Mouse (Mus musculus): Measurements from ENCODE around the gene Npsr1. TPM values are rescaled to one million over a fixed set of nuclear protein-coding genes. Genes with fewer than 3 reads are reported as not detected.

Gene Npsr1
- total and polyA plus RNA-seq, 3 experiments, result 0.13 TPM; not detected in 1

DNA sequence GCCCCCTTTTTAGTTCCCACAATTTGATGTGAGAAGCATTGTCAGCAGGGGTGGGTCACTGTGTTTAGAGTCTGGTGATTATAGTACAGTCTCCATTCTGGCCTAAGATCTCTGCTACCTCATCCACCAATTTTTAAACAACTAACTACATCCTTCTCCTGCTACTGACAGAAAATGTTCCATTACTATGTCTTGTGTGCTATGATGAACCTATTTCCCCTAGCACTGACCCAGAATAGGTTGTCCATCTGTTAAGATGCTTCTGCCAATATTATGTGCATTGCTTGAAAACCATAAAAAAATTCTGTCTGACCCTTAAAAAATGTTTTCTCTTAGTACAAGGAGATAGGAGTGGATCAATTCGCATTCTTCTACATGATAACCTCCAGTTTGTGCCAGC, 72.9 kb downstream of the Npsr1 start:
- dilution Hi-C loops (cut with MboI; ENCODE audit: extremely low pct_ligation_motif_present, extremely low pct_unique_long_range_greater_than_20kb, low sequenced_read_pairs) (no loop called here), in situ Hi-C loops (cut with MboI; ENCODE audit: low pct_ligation_motif_present, low pct_unique_long_range_greater_than_20kb, low sequenced_read_pairs) (no loop called here)
- no peaks in the 10 kb centered on the region for H3K4me1 ChIP-seq (ENCODE audit: control insufficient read depth in 1 of 2, insufficient read depth in 2 of 2)
- no peak overlapping the region for H3K9ac ChIP-seq (ENCODE audit: insufficient read depth, low read depth)
- no peak overlapping the region for H3K27ac ChIP-seq (ENCODE audit: insufficient read depth, low read depth)
- no peaks in the 10 kb centered on the region for H3K79me2 ChIP-seq (replicated peaks; ENCODE audit: control insufficient read depth, extremely low read depth, insufficient read depth, poor library complexity, severe bottlenecking)
- no peaks in the 10 kb centered on the region for H3K9me3 ChIP-seq (replicated peaks; ENCODE audit: low read length)
- DNase-seq (ENCODE audit: extremely low read depth), result no peak
- no peak overlapping the region for H3K4me3 ChIP-seq (replicated peaks in 1 of 3; ENCODE audit: low read depth in 2 of 3, low read length in 2 of 3, poor library complexity in 1 of 3)
- no peaks in the 10 kb centered on the region for H3K36me3 ChIP-seq (replicated peaks in 1 of 2; ENCODE audit: control insufficient read depth in 1 of 2, insufficient read depth in 1 of 2, low read length in 1 of 2)
- H3K27me3 ChIP-seq (replicated peaks), result no peaks in the 10 kb centered on the region
- TF ChIP-seq POLR2AphosphoS2 (IDR thresholded peaks at IDR 0.05; ENCODE audit: low read depth, low read length) (no peak), EP300 (IDR thresholded peaks at IDR 0.05; ENCODE audit: low read length) (no peak), MYC (IDR thresholded peaks at IDR 0.05; ENCODE audit: low read depth, low read length) (no peak), MEF2A (IDR thresholded peaks at IDR 0.05; ENCODE audit: borderline replicate concordance, low read depth, low read length) (no peak), BHLHE40 (IDR thresholded peaks at IDR 0.05; ENCODE audit: low read depth, low read length) (no peak), RAD21 (IDR thresholded peaks at IDR 0.05; ENCODE audit: low read depth, low read length) (no peak), SIN3A (IDR thresholded peaks at IDR 0.05; ENCODE audit: low read length) (no peak), GABPA (IDR thresholded peaks at IDR 0.05; ENCODE audit: insufficient replicate concordance, low read depth, low read length) (no peak), CTCF (conservative IDR thresholded peaks at IDR 0.05 in 1 of 2, IDR thresholded peaks at IDR 0.05 in 1 of 2; ENCODE audit: low read depth in 2 of 2, low read length in 2 of 2) (no peak), ELF1 (IDR thresholded peaks at IDR 0.05; ENCODE audit: low read depth, low read length) (no peak), IRF4 (IDR thresholded peaks at IDR 0.05; ENCODE audit: low read depth, low read length) (no peak), ZC3H11A (IDR thresholded peaks at IDR 0.05; ENCODE audit: low read depth, low read length) (no peak), TCF12 (IDR thresholded peaks at IDR 0.05; ENCODE audit: low read depth, low read length) (no peak), HCFC1 (IDR thresholded peaks at IDR 0.05; ENCODE audit: low read depth, low read length) (no peak), NELFE (IDR thresholded peaks at IDR 0.05; ENCODE audit: low read depth, low read length) (no peak)
- H3K4me2 ChIP-seq (ENCODE audit: insufficient read depth, low read depth, poor library complexity, severe bottlenecking), result no peak overlapping the region

- no peak overlapping the region for H3K27ac ChIP-seq (ENCODE audit: insufficient read depth, low read depth)
- no peak for DNase-seq (ENCODE audit: extremely low read depth)
- H3K79me2 ChIP-seq (replicated peaks; ENCODE audit: control insufficient read depth, extremely low read depth, insufficient read depth, poor library complexity, severe bottlenecking), result no peaks in the 10 kb centered on the region
- in situ Hi-C loops (cut with MboI; ENCODE audit: low pct_ligation_motif_present, low pct_unique_long_range_greater_than_20kb, low sequenced_read_pairs) (no loop called here), dilution Hi-C loops (cut with MboI; ENCODE audit: extremely low pct_ligation_motif_present, extremely low pct_unique_long_range_greater_than_20kb, low sequenced_read_pairs) (no loop called here)
- H3K4me2 ChIP-seq (ENCODE audit: insufficient read depth, low read depth, poor library complexity, severe bottlenecking), result no peak overlapping the region
- TF ChIP-seq MYC (IDR thresholded peaks at IDR 0.05; ENCODE audit: low read depth, low read length), result no peak
- TF ChIP-seq NELFE (IDR thresholded peaks at IDR 0.05; ENCODE audit: low read depth, low read length), result no peak
- H3K4me1 ChIP-seq (ENCODE audit: control insufficient read depth in 1 of 2, insufficient read depth in 2 of 2), result no peaks in the 10 kb centered on the region
- no peaks in the 10 kb centered on the region for H3K27me3 ChIP-seq (replicated peaks)
- no peak overlapping the region for H3K4me3 ChIP-seq (replicated peaks in 1 of 3; ENCODE audit: low read depth in 2 of 3, low read length in 2 of 3, poor library complexity in 1 of 3)
- H3K9ac ChIP-seq (ENCODE audit: insufficient read depth, low read depth), result no peak overlapping the region
- H3K9me3 ChIP-seq (replicated peaks; ENCODE audit: low read length), result no peaks in the 10 kb centered on the region
- no peaks in the 10 kb centered on the region for H3K36me3 ChIP-seq (replicated peaks in 1 of 2; ENCODE audit: control insufficient read depth in 1 of 2, insufficient read depth in 1 of 2, low read length in 1 of 2)
Measured at GRCm38 (mm10) chr9:24178744-24179143, 80.9 kb downstream of the Npsr1 start.

DNA sequence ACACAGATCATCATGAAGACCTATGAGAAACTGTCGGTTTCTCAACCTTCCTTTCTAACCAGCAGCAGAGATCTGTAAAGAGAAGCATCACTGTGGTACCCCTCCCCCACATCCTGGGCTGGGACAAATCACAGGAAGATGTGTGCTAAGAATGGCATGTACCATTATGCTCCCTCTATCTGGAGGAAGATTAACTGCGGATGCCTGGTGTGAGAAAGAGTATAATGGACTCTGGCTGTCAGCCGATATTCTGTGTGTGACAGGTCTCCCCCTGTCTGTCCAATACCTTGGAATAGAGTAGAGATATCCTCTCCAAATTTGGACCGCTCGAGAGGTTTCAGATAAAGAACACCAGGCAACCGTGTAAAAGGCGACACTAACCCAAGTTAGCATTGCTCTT, 83.1 kb downstream of the Npsr1 start:
- dilution Hi-C loops (cut with MboI; ENCODE audit: extremely low pct_ligation_motif_present, extremely low pct_unique_long_range_greater_than_20kb, low sequenced_read_pairs) (no loop called here), in situ Hi-C loops (cut with MboI; ENCODE audit: low pct_ligation_motif_present, low pct_unique_long_range_greater_than_20kb, low sequenced_read_pairs) (no loop called here)
- Histone ChIP-seq H3K27ac (ENCODE audit: insufficient read depth, low read depth) (no peak overlapping the region), H3K4me1 (ENCODE audit: control insufficient read depth in 1 of 2, insufficient read depth in 2 of 2) (no peaks in the 10 kb centered on the region), H3K36me3 (replicated peaks in 1 of 2; ENCODE audit: control insufficient read depth in 1 of 2, insufficient read depth in 1 of 2, low read length in 1 of 2) (no peaks in the 10 kb centered on the region), H3K79me2 (replicated peaks; ENCODE audit: control insufficient read depth, extremely low read depth, insufficient read depth, poor library complexity, severe bottlenecking) (no peaks in the 10 kb centered on the region), H3K4me3 (replicated peaks in 1 of 3; ENCODE audit: low read depth in 2 of 3, low read length in 2 of 3, poor library complexity in 1 of 3) (no peak overlapping the region), H3K9ac (ENCODE audit: insufficient read depth, low read depth) (no peak overlapping the region), H3K4me2 (ENCODE audit: insufficient read depth, low read depth, poor library complexity, severe bottlenecking) (no peak overlapping the region), H3K27me3 (replicated peaks) (no peaks in the 10 kb centered on the region), H3K9me3 (replicated peaks; ENCODE audit: low read length) (no peaks in the 10 kb centered on the region)
- no peak for DNase-seq (ENCODE audit: extremely low read depth)
- no peak for TF ChIP-seq ZC3H11A (IDR thresholded peaks at IDR 0.05; ENCODE audit: low read depth, low read length)
- TF ChIP-seq JUN (IDR thresholded peaks at IDR 0.05; ENCODE audit: insufficient read depth, low read depth, low read length), result no peak
- no peak for TF ChIP-seq MAFK (IDR thresholded peaks at IDR 0.05; ENCODE audit: insufficient replicate concordance, low read length)
- no peak for TF ChIP-seq MXI1 (IDR thresholded peaks at IDR 0.05; ENCODE audit: low read depth, low read length)
- no peak for TF ChIP-seq USF1 (IDR thresholded peaks at IDR 0.05; ENCODE audit: low read depth, low read length)
- TF ChIP-seq POLR2AphosphoS2 (IDR thresholded peaks at IDR 0.05; ENCODE audit: low read depth, low read length), result no peak
- TF ChIP-seq MYC (IDR thresholded peaks at IDR 0.05; ENCODE audit: low read depth, low read length), result no peak
- no peak for TF ChIP-seq MAZ (IDR thresholded peaks at IDR 0.05; ENCODE audit: low read depth, low read length)
- no peak for TF ChIP-seq CHD2 (IDR thresholded peaks at IDR 0.05; ENCODE audit: low read length)
- no peak for TF ChIP-seq CHD1 (IDR thresholded peaks at IDR 0.05; ENCODE audit: low read depth, low read length)
- no peak for TF ChIP-seq TCF12 (IDR thresholded peaks at IDR 0.05; ENCODE audit: low read depth, low read length)
- TF ChIP-seq RCOR1 (conservative IDR thresholded peaks at IDR 0.05; ENCODE audit: low read depth, low read length), result no peak
- no peak for TF ChIP-seq USF2 (conservative IDR thresholded peaks at IDR 0.05; ENCODE audit: low read depth, low read length)
- TF ChIP-seq ZNF384 (IDR thresholded peaks at IDR 0.05; ENCODE audit: low read depth, low read length), result no peak
- no peak for TF ChIP-seq ZKSCAN1 (IDR thresholded peaks at IDR 0.05; ENCODE audit: borderline replicate concordance, low read depth, low read length)
- no peak for TF ChIP-seq SIN3A (IDR thresholded peaks at IDR 0.05; ENCODE audit: low read length)

Data from CH12.LX (cell line).